Comparison of ENCODE assay signal across 22 mouse cellular contexts in genomic region chr17:50013848-50014247, GRCm38 (mm10).
DNase-seq lines count a peak whose midpoint lies in the region; ATAC-seq and TF ChIP-seq lines count a peak whose summit lies in the region.
"Had no signal": no experiment of that assay in that cellular context is flagged by ENCODE, and none has a peak within 500 bp of the region (broad histone marks: within the 10 kb centered on the region; RNA-seq: fewer than 3 reads in every experiment).

No protein-coding gene starts in this region.

- 82% methylated on average over 2 of the region's 2 CpGs for WGBS in heart, embryonic 10.5 days
- 83% methylated on average over 2 of the region's 2 CpGs for WGBS in liver, embryonic 15.5 days (ENCODE audit: insufficient replicate concordance)
- WGBS in liver, postnatal 0 days (ENCODE audit: insufficient replicate concordance), result 84% methylated on average over 2 of the region's 2 CpGs

- no peak overlapping the region for H3K4me3 ChIP-seq in heart, embryonic 10.5 days
- H3K4me3 ChIP-seq in liver, embryonic 15.5 days (replicated peaks), result no peak overlapping the region
- no peak overlapping the region for H3K4me3 ChIP-seq in liver, postnatal 0 days (ENCODE audit: low read depth, low read length)
- H3K4me3 ChIP-seq: embryonic facial prominence, embryonic 13.5 days; embryonic facial prominence, embryonic 15.5 days; erythroblast, embryonic 14.5 days; forebrain, embryonic 10.5 days; forebrain, embryonic 12.5 days had no signal

- no peak overlapping the region for H3K4me2 ChIP-seq in liver, embryonic 15.5 days
- no peak overlapping the region for H3K4me2 ChIP-seq in liver, postnatal 0 days (ENCODE audit: low read depth, low read length)
- H3K4me2 ChIP-seq: embryonic facial prominence, embryonic 13.5 days; embryonic facial prominence, embryonic 15.5 days; forebrain, embryonic 12.5 days had no signal

- DNase-seq in heart, adult 11 months, result peak; percentile 93
- no peak for DNase-seq in heart, embryonic 10.5 days (ENCODE audit: low spot score)
- DNase-seq in liver, postnatal 0 days, result no peak
- DNase-seq: adrenal gland, adult 8-10 months; adrenal gland, postnatal 14 days; adrenal gland, postnatal 36 days; cerebellum, adult 11 months; cerebellum, adult 18-20 months; cerebellum, adult 8-10 months; cerebellum, adult 9-11 months; cerebellum, postnatal 14 days; cerebellum, postnatal 36 days; embryo, embryonic 11 days had no signal

- no peaks in the 10 kb centered on the region for H3K9me3 ChIP-seq in heart, embryonic 10.5 days
- no peaks in the 10 kb centered on the region for H3K9me3 ChIP-seq in liver, embryonic 15.5 days (replicated peaks)
- H3K9me3 ChIP-seq in liver, postnatal 0 days (ENCODE audit: low read length), result no peaks in the 10 kb centered on the region
- H3K9me3 ChIP-seq: embryonic facial prominence, embryonic 13.5 days; embryonic facial prominence, embryonic 15.5 days; forebrain, embryonic 12.5 days had no signal

- H3K27ac ChIP-seq in heart, embryonic 10.5 days, result no peak overlapping the region
- H3K27ac ChIP-seq in liver, embryonic 15.5 days (replicated peaks), result 0 out of 2 replicates have a peak overlapping the region, but pooled peaks have one; percentile 2
- H3K27ac ChIP-seq in liver, postnatal 0 days (ENCODE audit: low read depth), result no peak overlapping the region
- H3K27ac ChIP-seq: embryonic facial prominence, embryonic 13.5 days; embryonic facial prominence, embryonic 15.5 days; forebrain, embryonic 10.5 days; forebrain, embryonic 12.5 days had no signal

- no peaks in the 10 kb centered on the region for H3K36me3 ChIP-seq in heart, embryonic 10.5 days
- H3K36me3 ChIP-seq in liver, embryonic 15.5 days (replicated peaks), result no peaks in the 10 kb centered on the region
- H3K36me3 ChIP-seq in liver, postnatal 0 days (replicated peaks; ENCODE audit: insufficient read depth, low read length), result no peaks in the 10 kb centered on the region
- H3K36me3 ChIP-seq: embryonic facial prominence, embryonic 13.5 days; embryonic facial prominence, embryonic 15.5 days; forebrain, embryonic 10.5 days; forebrain, embryonic 12.5 days had no signal

- no peak for TF ChIP-seq EP300 in liver, postnatal 0 days (IDR thresholded peaks at IDR 0.05; ENCODE audit: low read depth)

- no peaks in the 10 kb centered on the region; the same call in 1 of the 2 replicates for H3K27me3 ChIP-seq in heart, embryonic 10.5 days (ENCODE audit: insufficient read depth, poor library complexity, severe bottlenecking)
- no peaks in the 10 kb centered on the region for H3K27me3 ChIP-seq in liver, embryonic 15.5 days
- H3K27me3 ChIP-seq in liver, postnatal 0 days (ENCODE audit: insufficient read depth, low read length), result no peaks in the 10 kb centered on the region
- H3K27me3 ChIP-seq: embryonic facial prominence, embryonic 13.5 days; embryonic facial prominence, embryonic 15.5 days; forebrain, embryonic 12.5 days had no signal

- ATAC-seq in liver, embryonic 15.5 days (ENCODE audit: insufficient read depth), result no peak
- ATAC-seq in liver, postnatal 0 days, result no peak
- ATAC-seq in activated CD4-positive, CD25-positive, alpha-beta regulatory T cell, adult 4 months, result no peak
- ATAC-seq: forebrain, embryonic 14.5 days; forebrain, embryonic 16.5 days had no signal

- no peak overlapping the region for H3K9ac ChIP-seq in liver, embryonic 15.5 days
- no peak overlapping the region for H3K9ac ChIP-seq in liver, postnatal 0 days (replicated peaks)
- H3K9ac ChIP-seq: embryonic facial prominence, embryonic 13.5 days; embryonic facial prominence, embryonic 15.5 days; forebrain, embryonic 12.5 days had no signal

- no peak for TF ChIP-seq CTCF in liver, postnatal 0 days (IDR thresholded peaks at IDR 0.05; ENCODE audit: low read depth)

- H3K4me1 ChIP-seq in heart, embryonic 10.5 days, result peaks cover 10% of the 10 kb centered on the region; the same call in 1 of the 2 replicates
- H3K4me1 ChIP-seq in liver, embryonic 15.5 days (replicated peaks), result peaks cover 44% of the 10 kb centered on the region
- H3K4me1 ChIP-seq in liver, postnatal 0 days (ENCODE audit: insufficient read depth), result peaks cover 11% of the 10 kb centered on the region
- H3K4me1 ChIP-seq: embryonic facial prominence, embryonic 13.5 days; embryonic facial prominence, embryonic 15.5 days had no signal
